Mouse (Mus musculus): ENCODE data around the gene Cadps.

The Cadps gene

DNA sequence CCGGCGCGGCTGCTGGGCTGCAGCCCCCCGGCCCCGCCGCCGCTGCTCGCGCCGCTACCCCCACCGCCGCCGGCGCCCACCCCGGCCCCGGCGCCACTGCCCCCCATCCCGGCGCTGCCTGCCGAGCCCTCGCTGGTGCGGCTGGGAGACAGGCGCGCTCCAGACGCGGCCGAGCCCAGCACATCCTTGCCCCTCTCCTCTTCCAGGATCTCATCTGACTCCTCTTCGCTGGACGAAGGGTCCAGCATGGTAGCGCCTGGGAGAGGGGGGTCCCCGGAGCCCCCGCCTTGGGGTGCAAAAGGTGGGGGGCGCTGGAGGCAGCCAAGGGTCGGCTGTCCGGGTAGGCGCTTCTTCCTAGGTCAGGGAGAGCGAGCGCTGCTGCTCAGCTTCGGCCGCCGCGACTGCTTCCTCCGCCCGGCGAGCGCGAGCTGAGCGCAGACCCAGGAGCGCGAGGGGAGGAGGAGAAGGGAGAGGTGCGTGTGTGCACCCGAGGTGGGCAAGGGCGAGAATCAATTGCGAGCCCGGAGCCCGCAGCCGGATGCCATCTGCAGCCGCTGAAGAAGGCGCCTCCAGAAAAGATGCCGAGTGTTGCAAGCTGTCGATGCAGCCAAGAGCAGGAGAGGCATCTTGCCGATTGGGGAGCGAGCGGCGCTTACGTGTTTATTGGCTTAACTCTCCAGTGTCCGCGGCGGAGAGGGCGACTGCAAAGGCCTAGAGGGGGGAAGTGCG is at the start of gene Cadps:
Gene Cadps, minus strand, starts transcription at position 589 of the 729 bp plus-strand sequence.
- ChIA-PET POLR2A (interaction anchor here (0.6 to 1.6 kb wide), 14 partner anchors 8 to 479 kb away, joined by 3 to 6 read pairs (median 4); no protein-coding TSS in a partner anchor), CTCF (interaction anchor here in 1 of 4 experiments (1.5 kb wide), 1 partner anchor 15 kb away, joined by 5 read pairs; no protein-coding TSS in a partner anchor)

DNA sequence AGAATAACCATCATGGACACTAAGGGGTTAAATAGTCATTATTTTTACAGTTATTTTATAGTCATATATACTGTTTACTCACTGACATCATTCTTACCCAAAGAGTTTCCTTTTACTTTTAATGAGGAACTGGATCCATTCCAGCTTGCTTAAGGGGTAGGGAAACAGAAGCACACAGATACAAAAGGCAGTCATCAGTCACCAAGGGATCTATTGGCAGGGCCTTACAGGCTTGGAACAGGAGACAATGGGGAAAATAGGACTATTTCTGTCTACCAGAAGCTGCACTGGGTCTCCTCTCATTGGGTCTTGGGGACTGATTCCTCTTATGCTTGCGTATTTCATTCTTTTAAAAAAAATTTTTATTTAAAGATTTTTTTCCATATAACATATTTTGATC is 46.7 kb upstream of the Cadps start:
- ChIA-PET POLR2A (no interaction called here), CTCF (no interaction called here)

DNA sequence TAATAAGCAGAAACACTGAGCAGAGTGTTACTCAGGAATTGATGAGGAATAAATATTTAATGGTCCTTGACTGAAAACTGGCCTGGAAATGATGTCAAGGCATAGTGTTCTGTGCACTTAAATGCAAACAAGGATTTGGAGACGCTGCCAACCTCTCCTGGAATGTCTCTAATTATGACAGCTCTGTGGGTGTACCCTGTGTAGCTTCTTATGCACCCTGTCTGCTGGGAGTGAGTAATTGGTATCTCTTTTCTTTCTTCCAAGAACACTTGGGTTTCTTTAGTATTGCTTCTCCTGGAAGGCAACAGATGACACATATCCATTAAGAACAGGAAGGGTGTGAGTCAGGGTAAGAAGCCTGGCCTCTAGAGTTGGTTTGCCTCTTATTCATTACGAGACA is 42.4 kb upstream of the Cadps start:
- POLR2A ChIA-PET, result no interaction called here

DNA sequence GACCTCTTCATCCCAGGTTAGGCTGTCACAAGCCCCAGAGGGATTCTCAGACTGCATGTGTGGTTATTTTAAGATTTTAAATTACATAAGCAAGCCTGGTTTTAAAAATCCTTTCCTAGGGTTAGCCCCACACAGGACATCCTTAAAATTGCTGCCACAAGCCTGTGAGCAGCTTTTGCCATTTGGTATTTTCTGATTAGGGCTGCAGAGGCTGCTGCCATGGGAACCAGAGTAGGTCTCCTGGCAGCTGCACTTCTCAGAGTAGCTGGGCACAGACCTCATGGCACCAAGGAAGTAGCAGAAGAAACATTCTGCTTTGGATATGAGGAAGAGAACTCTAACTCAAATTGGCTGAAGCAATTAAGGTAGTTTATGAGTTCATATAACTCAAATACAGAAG is 21.0 kb upstream of the Cadps start:
- CTCF ChIA-PET, result no interaction called here
- POLR2A ChIA-PET, result no interaction called here

More for the DNA sequence above, 42.4 kb upstream of the Cadps start:
- CTCF ChIA-PET, result no interaction called here

DNA sequence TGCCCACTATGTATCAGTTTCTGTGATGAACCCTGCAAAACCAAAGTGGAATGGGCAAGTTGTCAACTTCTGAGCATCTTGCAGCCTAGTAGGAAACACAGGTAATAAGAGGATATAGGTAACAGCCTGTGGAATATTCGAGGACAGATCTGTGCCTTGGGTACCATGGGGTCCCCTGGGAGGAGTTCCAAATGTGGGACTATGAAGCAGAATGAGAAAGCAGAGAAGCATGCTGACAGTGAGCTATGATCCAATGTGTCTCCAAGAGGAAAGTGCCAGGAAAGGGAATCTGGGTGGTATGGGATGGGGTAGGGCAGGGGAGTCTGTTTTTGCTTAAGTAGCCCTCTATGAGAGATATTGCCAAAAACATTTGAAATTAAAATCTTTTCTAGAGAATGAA is 16.6 kb upstream of the Cadps start:
- CTCF ChIA-PET, result no interaction called here
- POLR2A ChIA-PET, result interaction anchor here in 1 of 4 experiments (1.3 kb wide), 1 partner anchor 16 kb away, joined by 4 read pairs; the partner anchor contains the start of gene Cadps

DNA sequence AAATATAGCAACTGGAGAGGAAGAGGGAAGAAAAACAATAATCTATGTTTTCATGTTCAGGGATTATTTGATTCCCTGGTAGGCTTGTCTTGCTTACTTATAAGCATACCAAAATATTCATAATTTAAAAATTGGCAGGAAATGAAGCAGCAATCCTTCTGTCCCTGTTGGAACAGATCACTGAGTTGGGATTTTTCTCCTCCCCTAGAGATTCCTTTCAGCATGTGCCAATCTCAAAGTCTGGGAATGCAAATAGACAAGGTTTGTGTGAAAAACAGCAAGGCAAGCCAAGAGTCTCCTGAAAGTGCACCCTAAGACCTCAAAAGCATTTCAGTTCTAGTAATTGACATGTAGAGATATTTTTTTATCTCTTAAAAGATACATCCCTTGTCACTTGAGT is 16.1 kb upstream of the Cadps start:
- CTCF ChIA-PET, result interaction anchor here in 1 of 4 experiments (2.0 kb wide), 1 partner anchor 17 kb away, joined by 5 read pairs; no protein-coding TSS in a partner anchor
- POLR2A ChIA-PET, result interaction anchor here in 2 of 4 experiments (0.9 to 1.7 kb wide), 3 partner anchors 16 to 17 kb away, joined by 4 to 6 read pairs (median 5); partner anchors contain the start of gene Cadps (in 1 of the 2)

DNA sequence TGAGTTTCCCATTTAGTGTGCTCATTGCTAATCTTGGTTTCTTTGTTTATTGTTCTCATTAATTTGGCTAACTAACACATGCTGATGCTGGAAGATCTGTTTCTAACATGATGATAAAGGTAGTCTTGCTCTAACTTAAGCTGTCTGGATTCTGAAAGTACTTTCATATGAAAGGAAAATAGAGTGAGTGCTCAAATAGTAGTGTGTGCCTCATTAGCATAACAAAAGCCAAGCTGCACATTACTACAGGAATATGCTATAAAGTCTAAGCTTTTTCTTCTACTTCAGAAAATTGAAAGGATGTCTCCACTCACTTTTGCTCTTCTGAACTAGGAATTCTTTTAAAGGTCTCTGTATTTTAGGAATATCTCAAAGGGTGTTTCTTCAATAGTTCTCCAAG is 15.4 kb upstream of the Cadps start:
- CTCF ChIA-PET, result interaction anchor here in 1 of 4 experiments (2.0 kb wide), 1 partner anchor 16 kb away, joined by 5 read pairs; no protein-coding TSS in a partner anchor
- POLR2A ChIA-PET, result interaction anchor here (0.9 to 1.7 kb wide), 5 partner anchors 15 to 17 kb away, joined by 4 to 6 read pairs (median 5); partner anchors contain the start of gene Cadps (in 2 of the 4)

DNA sequence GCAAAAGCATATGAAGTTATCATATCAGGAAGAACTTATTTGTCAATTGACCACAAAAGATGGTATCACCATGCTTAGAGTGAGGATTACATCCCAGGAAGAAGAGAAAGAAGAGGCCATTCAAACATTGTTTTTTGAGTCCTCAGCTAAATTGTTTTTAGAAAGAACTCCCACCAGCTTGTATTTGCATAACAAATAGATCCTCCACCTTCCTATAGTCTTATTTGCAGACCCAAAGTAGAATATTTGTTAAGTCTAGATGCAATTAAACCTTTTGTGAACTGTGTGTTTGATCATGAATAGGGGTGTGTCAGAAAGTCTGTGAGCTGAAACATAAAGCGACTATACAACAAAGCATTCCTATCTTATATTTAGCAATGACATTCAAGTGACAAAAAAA is 15.0 kb upstream of the Cadps start:
- CTCF ChIA-PET, result interaction anchor here in 2 of 4 experiments (0.5 to 2.0 kb wide), 2 partner anchors 16 to 370 kb away, joined by 3 to 5 read pairs; no protein-coding TSS in a partner anchor
- POLR2A ChIA-PET, result interaction anchor here (0.6 to 1.7 kb wide), 7 partner anchors 12 to 169 kb away, joined by 3 to 6 read pairs (median 4); partner anchors contain the start of gene Cadps (in 2 of the 4)

DNA sequence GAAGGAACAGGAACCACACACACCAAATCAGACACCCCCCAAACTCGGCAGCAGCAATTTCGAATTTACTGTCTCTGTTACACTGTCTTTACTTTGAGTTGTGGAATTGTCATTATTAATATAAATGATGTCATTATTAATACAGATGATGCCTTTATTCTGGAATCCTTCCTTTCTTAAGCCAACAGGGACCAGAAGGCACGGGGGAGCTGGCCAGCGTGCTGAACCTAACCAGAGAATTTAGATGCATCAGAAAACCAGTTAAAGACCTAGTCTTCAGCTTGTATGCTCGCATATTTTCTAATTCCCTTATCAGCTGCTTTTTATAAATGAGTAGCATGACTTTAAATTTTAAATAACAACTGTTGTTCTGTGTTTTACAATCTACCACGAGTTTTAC is 902 bp upstream of the Cadps start:
- ChIA-PET CTCF (interaction anchor here in 1 of 4 experiments (0.7 kb wide), 1 partner anchor 243 kb away, joined by 3 read pairs; no protein-coding TSS in a partner anchor), POLR2A (interaction anchor here in 3 of 4 experiments (0.6 to 1.6 kb wide), 9 partner anchors 8 to 480 kb away, joined by 3 to 6 read pairs (median 4); no protein-coding TSS in a partner anchor)

DNA sequence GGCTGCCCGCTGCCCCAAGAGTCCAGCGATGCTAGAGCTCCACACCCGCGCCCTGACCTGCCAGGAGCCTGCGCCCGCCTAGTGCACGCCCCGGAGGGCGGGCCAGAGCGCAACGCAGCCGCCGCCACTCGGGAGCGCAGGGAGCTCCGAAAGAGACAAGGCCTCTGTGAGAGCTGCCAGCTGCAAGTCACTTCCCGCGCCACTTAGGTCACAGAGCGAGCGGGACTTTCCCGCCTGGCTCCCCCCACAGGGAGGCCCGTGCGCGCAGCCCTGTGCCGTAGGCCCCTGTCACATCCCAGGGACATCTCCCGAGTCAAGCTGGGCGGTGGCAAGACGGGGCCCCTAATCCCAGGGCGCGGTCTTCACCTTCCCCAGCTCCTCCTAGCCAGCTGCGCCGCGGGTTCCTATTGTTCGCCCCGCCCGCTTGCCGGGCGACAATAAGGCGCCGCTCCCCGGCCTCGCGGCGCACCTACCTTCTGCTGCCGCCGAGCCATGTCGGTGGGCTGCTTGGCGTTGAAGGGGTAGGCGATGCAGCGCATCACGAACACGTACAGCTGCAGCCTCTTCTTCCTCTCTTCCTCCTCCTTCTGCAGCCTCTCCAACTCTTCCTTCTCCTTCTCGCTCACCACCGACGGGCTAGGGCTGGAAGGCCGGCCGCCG is 918 bp downstream of the Cadps start:
- POLR2A ChIA-PET, result interaction anchor here (0.6 to 1.6 kb wide), 15 partner anchors 7 to 327 kb away, joined by 3 to 6 read pairs (median 3); no protein-coding TSS in a partner anchor

DNA sequence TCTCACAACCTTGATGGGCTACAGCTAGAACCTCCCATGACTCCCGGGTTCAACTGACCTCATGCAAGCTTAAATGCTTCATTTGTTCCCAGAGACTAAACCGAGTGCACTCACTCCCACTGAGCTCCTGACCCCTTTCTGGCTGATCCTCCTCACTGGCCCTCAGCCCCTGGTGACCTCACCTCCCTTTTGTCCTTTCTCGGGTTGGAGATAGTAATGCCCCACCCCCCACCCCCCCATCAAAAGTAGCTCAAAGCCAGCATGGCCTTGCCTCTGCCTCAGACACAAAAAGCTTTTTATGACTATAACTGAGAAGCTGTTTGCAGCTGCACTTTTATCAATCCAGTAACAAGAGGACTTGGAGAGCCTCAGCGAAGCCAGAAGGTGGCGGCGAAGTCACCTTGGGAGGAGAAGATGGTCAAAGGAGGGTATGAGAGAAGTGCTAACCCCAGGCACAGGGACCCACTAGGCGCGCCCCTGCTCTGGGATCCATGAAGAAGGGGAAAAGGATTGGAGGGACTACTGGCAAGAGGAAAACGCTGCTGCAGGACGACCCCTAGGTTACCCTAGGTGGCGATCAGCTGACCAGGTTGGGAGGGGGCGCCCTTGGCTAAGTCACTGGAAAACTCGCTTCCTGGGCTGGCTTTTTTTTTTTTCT is 1.6 kb downstream of the Cadps start:
- CTCF ChIA-PET, result interaction anchor here in 2 of 4 experiments (0.7 to 1.5 kb wide), 4 partner anchors 17 to 378 kb away, joined by 3 to 5 read pairs (median 3); no protein-coding TSS in a partner anchor
- POLR2A ChIA-PET, result interaction anchor here (0.6 to 1.6 kb wide), 14 partner anchors 8 to 328 kb away, joined by 3 to 6 read pairs (median 3); no protein-coding TSS in a partner anchor

More for the DNA sequence above, 918 bp downstream of the Cadps start:
- CTCF ChIA-PET, result interaction anchor here in 2 of 4 experiments (0.7 to 1.5 kb wide), 4 partner anchors 16 to 377 kb away, joined by 3 to 5 read pairs (median 3); no protein-coding TSS in a partner anchor

DNA sequence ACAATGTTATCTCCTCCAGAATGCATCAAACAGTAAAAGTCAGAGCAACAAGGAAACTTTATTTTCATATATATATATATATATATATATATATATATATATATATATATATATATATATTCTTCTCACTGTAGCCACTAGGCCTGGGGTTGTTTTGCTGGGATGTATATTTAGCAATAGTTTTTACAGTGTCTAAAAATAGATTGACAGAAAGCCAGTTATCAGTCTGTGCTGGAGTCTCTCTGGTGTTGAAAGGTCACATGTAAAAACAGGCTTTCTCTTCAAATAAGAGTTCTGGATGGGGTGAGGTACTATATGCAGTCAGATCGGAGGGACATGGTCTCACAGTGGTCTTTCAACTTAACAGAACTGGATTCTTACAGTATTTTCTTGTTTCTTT is 2.7 kb downstream of the Cadps start:
- CTCF ChIA-PET, result no interaction called here
- POLR2A ChIA-PET, result no interaction called here

DNA sequence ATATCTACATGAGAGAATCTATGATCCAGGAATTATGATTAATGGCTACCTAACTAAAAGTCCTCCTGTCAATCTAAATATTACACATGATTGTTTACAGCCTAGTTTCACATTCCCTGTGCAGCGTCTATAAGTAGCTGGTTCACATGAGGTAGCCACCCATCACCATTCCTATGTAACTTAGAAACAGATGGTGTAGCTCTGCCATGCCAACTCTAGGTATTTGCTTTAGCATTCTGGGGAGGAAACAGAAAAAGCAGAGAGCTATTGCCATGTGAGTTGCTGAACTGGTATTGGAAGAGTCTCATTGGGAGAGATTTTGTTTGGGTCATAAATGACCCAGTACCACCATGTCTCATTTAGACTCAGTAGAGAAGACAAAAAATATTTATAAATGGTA is 4.4 kb downstream of the Cadps start:
- ChIA-PET CTCF (no interaction called here), POLR2A (no interaction called here)

DNA sequence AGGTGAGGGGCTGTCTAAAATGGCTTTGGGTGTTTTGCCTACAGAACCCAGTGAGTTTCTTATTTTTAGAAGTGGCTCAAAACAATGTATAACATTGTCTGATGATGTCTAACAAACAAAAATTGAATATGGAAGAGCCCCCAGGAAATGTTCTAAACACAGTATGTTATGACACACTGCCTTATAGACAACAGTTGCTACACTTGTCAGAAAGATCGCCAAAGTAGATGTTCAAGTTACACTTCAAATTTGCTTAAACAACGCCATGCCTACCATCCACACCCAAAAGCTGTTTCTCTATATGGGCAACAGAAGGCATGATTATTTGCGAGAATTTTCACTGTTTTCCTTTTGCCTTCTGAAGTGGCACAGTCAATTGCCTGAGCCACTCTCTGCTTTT is 10.8 kb downstream of the Cadps start:
- POLR2A ChIA-PET, result no interaction called here
- CTCF ChIA-PET, result no interaction called here

DNA sequence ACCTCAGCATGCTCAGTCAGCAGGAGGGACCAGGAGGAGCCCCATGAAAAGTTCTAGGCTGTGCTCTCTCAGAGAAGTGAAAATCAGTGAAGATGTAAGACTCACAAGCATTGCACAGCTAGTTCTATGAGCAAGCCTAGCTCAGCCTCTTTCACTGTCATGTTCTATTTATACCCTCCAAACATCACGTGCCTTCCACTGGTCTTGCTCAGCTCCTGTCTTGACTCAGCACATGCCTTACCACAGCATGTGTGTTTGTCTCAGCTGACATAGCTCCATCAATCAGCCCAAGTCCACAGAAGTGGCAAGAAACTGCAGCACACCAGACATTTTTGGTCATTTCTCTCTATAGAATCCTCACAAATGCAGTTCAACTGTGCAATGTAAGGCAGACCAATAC is 19.9 kb downstream of the Cadps start:
- POLR2A ChIA-PET, result no interaction called here
- CTCF ChIA-PET, result no interaction called here

DNA sequence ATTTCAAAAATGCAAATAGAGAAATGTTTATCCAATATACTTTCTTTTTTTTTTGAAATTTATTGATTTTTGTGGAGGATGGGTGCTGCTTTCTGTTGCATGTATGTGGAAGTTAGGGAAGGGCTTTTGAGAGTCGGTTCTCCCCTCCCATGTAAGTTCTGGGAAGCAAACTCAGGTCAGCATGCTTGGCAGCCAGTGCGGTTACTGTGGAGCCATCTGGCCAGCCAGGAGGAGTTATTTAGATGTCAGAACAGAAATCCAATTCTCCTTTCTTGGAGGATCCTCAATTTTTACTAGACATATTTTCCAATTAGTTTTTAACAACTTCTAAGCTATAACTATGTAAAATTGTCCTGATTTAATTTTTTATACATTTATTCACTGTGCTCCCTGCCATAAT is 21.8 kb downstream of the Cadps start:
- POLR2A ChIA-PET, result no interaction called here

DNA sequence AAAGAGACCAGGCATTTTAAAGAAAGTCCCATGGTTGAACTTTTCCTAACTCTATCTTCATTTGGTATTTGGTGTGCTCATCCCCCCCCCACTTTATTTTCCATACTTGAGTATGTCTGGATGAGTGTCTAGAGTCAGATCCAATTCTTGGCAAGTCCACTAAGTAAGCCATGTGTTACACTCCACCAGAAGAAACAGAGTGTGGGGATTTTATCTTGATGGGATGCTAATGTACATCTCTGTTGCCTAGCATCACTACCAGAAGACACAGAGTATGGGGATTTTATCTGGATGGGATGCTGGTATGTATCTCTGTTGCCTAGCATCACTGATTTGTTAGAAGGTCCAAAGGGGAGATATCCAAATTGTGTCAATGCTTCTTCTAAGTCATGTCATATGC is 24.0 kb downstream of the Cadps start:
- ChIA-PET CTCF (no interaction called here), POLR2A (no interaction called here)

More for the DNA sequence above, 21.8 kb downstream of the Cadps start:
- CTCF ChIA-PET, result no interaction called here

DNA sequence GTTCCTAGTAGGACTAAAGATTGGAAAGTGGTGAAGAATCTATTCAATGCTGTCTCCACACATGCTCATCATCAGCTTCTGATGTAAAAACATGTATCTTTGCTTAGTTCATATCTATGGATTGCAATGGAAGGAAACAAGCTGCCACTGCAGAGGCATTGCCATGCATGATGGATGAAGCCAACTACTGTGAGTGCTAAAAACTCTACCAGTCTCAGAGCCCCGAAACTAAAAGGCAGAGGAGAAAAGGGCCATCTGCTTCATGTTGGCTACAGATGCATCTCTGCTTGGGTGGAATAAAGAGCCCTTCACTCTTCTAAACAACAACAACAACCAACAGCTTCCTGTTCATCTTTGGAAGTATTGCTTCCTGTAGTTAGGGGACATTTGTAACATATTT is 38.6 kb downstream of the Cadps start:
- POLR2A ChIA-PET, result no interaction called here
- CTCF ChIA-PET, result no interaction called here

DNA sequence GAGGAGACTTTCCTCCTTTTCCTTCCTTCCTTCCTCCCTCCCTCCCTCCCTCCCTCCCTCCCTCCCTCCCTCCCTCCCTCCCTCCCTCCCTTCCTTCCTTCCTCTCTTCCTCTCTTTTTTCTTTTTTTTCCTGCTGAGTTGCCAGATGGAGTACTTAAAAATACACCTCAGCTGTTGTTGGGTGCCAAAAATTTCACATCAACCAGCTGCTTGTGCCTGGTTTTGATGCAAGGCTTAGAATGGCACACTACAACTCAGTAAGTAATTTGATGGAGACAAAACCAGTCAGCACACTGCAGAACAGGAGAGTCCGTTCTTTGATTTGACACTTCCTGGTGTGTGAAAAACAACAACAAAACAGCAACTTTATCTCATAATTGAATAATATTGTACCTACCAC is 42.9 kb downstream of the Cadps start:
- CTCF ChIA-PET, result no interaction called here
- POLR2A ChIA-PET, result no interaction called here

DNA sequence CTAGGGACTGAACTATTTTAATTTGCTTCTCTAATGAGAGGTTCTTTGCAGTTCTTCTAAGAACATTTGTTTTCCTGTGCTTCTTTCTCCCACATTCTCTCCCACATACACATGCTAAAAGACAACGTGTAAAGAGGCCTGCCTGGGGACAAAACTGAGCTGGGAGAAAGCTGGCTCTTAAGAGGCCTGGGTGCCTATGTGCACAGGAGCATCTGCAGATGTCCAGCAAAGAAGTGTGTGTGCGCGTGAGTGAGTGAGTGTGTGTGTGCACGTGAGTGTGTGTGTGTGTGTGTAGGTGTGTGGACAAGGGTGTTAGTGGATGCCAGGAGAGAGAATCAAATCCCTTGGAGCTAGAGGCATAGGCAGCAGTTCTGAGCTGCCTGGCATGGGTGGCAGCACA is 44.9 kb downstream of the Cadps start:
- ChIA-PET POLR2A (no interaction called here), CTCF (no interaction called here)
